Mouse (Mus musculus): ENCODE results near the gene Ercc8.
A peak's percentile ranks its signal among the peaks of the same experiment; 100 is the strongest.

Gene Ercc8

DNA sequence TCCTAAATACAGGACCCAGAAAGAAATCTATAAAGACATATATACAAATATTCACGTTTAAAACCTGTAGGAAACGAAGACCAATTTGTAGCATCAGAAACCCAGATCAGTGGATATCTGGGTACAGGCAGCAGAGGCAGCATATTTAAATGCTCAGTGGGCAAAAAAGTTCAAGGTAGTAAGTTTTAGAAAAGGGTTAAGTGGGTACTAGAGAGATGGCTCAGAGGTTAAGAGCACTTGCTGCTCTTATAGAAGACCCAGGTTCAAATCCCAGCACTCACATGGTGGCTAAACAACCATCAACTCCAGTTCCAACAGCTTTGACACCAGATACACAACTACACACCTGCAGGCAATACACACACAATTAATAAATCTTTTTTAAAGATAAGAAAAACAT lies 1.4 kb upstream of the Ercc8 start:
- no peak for DNase-seq (ENCODE audit: low spot score in 2 of 2)

GRCm38 (mm10) chr13:108157732-108158464 lies 633 bp upstream of the Ercc8 start:
- DNase-seq (ENCODE audit: low spot score in 2 of 2) = no peak

GRCm38 (mm10) chr13:108159241-108159575 lies 677 bp downstream of the Ercc8 start:
- no peak for DNase-seq (ENCODE audit: low spot score in 2 of 2)

- DNase-seq (ENCODE audit: low spot score in 2 of 2) = no peak
These were observed 1.4 kb downstream of the Ercc8 start for GRCm38 (mm10) chr13:108159963-108160362.

GRCm38 (mm10) chr13:108163912-108164311 lies 5.4 kb downstream of the Ercc8 start:
- DNase-seq (ENCODE audit: low spot score in 2 of 2) = no peak

DNA sequence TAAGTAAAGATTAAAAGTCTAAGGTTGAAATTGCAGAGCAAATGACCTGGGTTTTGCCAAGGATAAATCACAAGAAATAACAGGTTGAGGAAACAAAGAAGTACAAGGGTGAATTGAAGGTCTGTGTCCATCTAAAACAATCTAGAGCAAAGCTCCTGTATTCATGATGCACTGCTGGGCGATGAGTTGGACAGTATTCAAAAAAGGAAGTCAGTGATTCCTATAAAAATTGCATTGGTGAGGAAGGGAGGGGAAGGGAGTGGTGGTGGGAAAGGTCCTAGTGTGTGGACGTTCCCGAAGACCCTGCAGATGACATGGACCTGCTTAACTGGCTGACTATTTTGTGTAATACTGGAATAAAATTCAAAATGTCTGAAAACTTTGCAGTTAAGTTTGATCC lies 6.1 kb downstream of the Ercc8 start:
- no peak for DNase-seq (ENCODE audit: low spot score in 2 of 2)

DNA sequence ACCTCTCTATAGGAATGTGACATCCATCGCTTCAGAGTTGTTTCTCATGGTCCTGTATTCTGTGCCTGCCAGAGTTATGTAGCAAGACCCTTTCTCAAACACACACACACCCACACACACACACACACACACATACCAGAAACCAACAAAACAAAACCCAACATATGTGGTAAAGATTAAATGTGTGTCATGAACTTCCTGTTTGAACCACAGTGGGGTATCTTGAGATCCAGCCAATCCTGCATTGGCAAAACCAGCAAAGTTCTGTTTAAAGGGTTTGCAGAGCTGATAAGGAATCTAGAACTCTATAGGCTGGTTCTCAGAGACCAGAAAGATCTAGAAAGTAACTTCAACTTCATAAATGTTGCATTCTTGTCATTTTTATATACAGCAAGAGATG lies 11.5 kb downstream of the Ercc8 start:
- no peak for DNase-seq (ENCODE audit: low spot score in 2 of 2)

- DNase-seq (ENCODE audit: low spot score in 2 of 2) = no peak
These were observed 12.0 kb downstream of the Ercc8 start for GRCm38 (mm10) chr13:108170511-108170910.

- no peak for DNase-seq (ENCODE audit: low spot score in 2 of 2)
These were observed 21.1 kb downstream of the Ercc8 start for GRCm38 (mm10) chr13:108179618-108180017.

- no peak for DNase-seq (ENCODE audit: low spot score in 2 of 2)
These were observed 22.3 kb downstream of the Ercc8 start for GRCm38 (mm10) chr13:108180821-108181220.

DNA sequence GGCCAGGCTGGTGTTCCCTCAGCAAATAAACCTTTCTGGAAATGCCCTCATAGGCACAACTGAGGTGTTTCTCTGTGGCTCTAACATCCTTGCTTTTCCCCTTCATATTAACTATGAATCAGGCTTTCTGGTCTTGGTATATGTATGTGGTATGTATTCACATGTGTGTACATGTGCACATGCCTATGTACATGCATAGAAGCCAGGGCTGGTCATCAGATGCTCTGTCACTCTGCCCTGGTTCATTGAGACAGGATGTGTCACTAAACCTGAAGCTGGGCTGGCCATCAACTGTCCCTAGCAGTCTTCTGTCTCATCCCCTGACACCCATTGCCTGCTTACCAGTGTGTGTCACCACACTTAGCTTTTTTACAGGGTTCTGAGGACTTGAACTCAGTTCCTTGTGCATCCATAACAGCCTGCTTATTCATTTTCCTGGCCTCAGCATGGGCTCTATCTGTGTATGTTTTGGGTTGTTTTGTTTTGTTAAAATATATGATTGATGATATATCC lies 26.3 kb downstream of the Ercc8 start:
- no peak for DNase-seq (ENCODE audit: low spot score in 2 of 2)

DNA sequence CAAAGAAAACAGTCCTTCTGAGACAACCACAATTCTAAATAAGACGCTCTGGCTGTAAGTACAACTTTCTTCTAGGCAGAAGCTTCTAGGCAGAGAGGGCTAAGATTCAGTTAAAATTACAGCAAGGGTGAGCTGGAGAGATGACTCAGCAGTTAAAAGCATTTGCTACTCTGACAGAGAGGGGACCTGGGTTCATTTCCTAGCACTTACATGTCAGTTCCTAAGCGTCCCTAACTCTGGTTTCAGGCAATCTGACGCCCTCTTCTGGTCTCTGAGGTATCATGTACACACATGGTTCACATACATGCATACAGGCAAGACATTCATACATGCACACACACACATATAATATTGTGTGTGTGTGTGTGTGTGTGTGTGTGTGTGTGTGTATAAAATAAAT lies 27.0 kb downstream of the Ercc8 start:
- DNase-seq (ENCODE audit: low spot score in 2 of 2) = no peak

DNA sequence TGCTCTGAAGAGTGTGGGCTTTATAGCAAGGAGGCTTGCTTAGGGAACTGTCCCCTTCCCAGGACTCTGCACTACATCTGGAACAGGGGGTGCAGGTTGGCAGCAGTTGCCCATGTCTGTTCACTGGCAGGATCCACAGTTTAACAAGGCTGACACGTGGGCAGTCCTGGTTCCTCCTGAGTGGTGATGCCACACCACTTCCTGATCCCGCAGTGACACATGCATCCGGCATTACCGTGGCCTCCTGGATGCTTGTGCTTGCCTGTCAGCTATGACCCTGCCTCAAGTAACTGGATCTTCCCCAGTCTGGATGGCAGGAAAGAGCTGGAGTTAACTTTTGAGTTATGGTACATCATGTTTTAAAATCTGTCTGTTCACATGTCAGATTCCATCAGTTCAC lies 29.5 kb downstream of the Ercc8 start:
- no peak for DNase-seq (ENCODE audit: low spot score in 2 of 2)

DNA sequence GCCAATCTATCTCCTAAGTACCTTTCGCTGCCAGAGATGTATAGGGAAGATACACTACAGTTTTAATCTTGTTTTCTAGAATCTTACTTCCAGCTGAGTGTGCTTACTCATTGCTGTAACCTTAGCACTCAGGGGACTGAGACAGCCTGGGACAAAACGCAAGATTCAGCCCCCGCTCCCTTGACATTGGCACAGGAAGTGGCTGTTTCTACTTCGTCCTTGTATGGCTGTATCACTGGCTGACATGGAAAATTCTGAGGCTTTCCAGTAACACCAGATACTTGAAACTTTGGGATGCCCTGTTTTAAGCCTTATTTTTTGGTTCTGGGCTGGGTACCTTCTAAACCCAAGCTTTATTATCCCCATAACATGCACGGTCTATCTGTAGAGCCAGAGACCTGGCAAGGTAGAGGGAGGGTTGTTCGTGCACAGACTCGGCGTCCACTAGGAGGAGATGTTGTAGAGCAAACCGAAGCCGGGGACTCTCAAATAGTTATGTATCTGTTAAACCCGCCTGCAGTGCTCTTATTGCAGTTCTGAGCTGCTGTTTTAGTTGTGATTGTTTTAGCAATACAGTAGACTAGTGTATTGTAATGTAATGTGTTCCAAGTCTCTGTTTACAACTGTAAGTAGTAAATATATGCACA lies 32.7 kb downstream of the Ercc8 start:
- peak; percentile 20 to 25 for DNase-seq (ENCODE audit: low spot score in 2 of 2)

DNA sequence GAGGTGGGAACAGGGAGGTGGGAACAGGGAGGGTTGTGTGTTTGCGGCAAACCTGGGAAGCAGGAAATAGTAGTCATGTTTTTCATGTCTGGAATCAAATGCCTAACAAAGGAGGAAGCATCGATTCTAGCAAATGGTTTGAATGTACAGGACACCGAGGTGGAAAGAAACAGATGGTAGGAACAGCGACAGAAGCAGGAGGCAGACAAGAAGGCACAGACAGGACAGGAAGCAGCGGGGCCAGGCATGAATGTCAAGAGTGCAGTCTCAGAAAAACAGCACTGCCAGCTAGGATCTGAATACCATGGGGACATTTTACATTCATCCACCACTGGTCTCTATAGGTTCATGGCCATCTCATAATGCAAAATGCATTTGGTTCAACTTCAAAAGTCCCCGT lies 36.9 kb downstream of the Ercc8 start:
- DNase-seq (ENCODE audit: low spot score in 2 of 2) = no peak

GRCm38 (mm10) chr13:108204857-108205256 lies 46.3 kb downstream of the Ercc8 start:
- DNase-seq (ENCODE audit: low spot score in 2 of 2) = no peak

DNA sequence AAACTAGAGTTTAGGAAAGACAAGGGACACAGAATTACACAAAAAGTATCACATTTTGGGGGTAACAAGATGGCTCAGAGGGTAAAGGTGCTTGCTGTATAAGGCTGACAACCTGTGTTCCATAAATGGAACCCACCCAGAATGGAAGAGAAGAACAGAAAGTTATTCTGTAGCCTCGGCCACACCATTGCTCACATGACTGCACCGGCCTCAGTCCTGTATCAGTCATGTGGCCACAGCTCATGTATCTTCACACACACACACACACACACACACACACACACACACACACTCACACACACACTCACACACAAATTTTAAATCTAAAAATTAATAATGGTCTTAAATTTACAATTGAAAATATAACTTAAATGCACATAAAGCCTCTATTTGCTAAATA lies 48.9 kb downstream of the Ercc8 start:
- no peak for DNase-seq (ENCODE audit: low spot score in 2 of 2)

- DNase-seq (ENCODE audit: low spot score in 2 of 2) = no peak
These were observed 49.6 kb downstream of the Ercc8 start for GRCm38 (mm10) chr13:108208090-108208489.

- DNase-seq (ENCODE audit: low spot score in 2 of 2) = no peak
These were observed 52.4 kb downstream of the Ercc8 start for GRCm38 (mm10) chr13:108210960-108211359.

DNA sequence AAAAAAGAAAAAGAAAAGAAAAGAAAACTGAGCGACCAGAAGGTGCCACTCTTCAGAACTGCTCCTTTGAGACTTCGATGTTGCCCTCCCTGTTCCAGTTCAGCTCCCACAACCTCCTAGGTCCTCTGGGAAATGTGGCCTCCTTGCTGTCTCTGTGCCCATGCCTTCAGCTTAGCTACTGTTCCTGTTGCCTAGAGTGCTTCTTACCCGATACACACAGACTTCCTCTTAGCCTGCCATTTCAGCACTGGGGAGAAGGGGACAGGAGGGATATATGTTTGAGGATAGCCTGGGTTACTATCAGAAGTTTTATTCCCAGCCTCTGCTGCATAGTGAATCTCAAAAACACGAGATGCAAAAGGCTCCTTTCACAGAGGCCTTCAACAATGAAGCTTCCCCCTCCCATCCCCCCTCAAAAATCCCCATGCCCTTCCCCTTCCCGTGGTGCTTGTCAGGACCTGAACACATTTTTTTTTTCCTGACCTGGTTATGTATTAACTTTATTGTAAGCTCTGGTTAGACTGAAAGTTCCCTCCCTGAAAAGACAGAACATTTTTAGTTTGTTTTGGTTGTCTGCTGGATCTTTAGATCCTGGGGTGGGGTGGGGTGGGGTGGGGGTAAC lies 54.0 kb downstream of the Ercc8 start:
- DNase-seq (ENCODE audit: low spot score in 2 of 2) = no peak

DNA sequence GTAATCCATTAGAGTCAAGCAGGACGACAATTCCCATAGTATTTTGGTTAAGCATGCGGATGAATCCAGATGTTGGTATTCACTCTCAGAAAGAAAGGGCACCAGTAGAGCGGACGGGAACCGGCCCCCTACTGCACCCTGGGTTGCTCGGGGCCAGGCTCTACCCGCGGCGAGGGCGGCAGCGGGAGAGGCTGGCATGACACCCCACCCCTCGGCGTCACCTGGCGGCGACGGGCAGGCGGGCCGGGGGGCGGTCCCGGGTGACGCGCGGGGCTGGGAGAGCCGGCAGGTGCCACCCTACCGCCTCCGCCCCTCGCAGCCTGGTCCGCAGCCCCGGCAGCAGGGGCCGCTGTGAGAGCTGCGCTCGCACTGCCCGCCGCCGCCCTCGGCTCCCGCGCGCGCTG lies 55.6 kb downstream of the Ercc8 start, which contains the start of gene Elovl7:
Gene Elovl7, plus strand, starts transcription at position 324 of the 404 bp plus-strand sequence.
- DNase-seq (ENCODE audit: low spot score in 2 of 2) = peak; percentile 57 to 69

GRCm38 (mm10) chr13:108214485-108215107 lies 56.1 kb downstream of the Ercc8 start:
- no peak for DNase-seq (ENCODE audit: low spot score in 2 of 2)

All from natural killer cell, adult 2 months (primary cell).